Mouse (Mus musculus): ENCODE results near the gene Elp6. TPM values are rescaled to one million over a fixed set of nuclear protein-coding genes. Genes with fewer than 3 reads are reported as not detected.
A peak's percentile ranks its signal among the peaks of the same experiment; 100 is the strongest.
"Not testable (repeated sequence)": the region's sequence is repeated elsewhere in the genome, so short reads cannot be mapped to it uniquely, and the experiment has no call there.

Gene Elp6
- polyA plus RNA-seq, 1 experiment, result 9.2 TPM

GRCm38 (mm10) chr9:110330341-110330740 is 25.4 kb downstream of the Elp6 start:
- peaks cover 22% of the 10 kb centered on the region for H3K36me3 ChIP-seq (replicated peaks; ENCODE audit: low read length)
- H3K4me3 ChIP-seq (replicated peaks), result peak overlapping the region; percentile 89
- H3K9me3 ChIP-seq, result no peaks in the 10 kb centered on the region
- no peaks in the 10 kb centered on the region for H3K27me3 ChIP-seq (replicated peaks)
- H3K4me1 ChIP-seq, result peaks cover 63% of the 10 kb centered on the region
- TF ChIP-seq FLI1 (IDR thresholded peaks at IDR 0.05; ENCODE audit: low read length), result no peak
- TF ChIP-seq GATA1 (IDR thresholded peaks at IDR 0.05; ENCODE audit: borderline replicate concordance, low read length), result no peak

GRCm38 (mm10) chr9:110330913-110331312 is 25.9 kb downstream of the Elp6 start:
- peak overlapping the region; percentile 4 for H3K4me3 ChIP-seq (replicated peaks)
- peaks cover 65% of the 10 kb centered on the region for H3K4me1 ChIP-seq
- H3K36me3 ChIP-seq (replicated peaks; ENCODE audit: low read length), result peaks cover 18% of the 10 kb centered on the region
- H3K9me3 ChIP-seq; H3K27me3 ChIP-seq (replicated peaks): not testable (repeated sequence)

GRCm38 (mm10) chr9:110333135-110333895 is 28.3 kb downstream of the Elp6 start, which contains the start of gene Scap:
Gene Scap, plus strand, starts transcription at chr9:110333288.
- peak within 1 kb of the TSS; percentile 96 for H3K4me3 ChIP-seq (replicated peaks)
- H3K4me1 ChIP-seq, result peaks cover 67% of the 10 kb centered on the region
- no peaks in the 10 kb centered on the region for H3K9me3 ChIP-seq
- TF ChIP-seq FLI1 (IDR thresholded peaks at IDR 0.05; ENCODE audit: low read length) (no peak), GATA1 (IDR thresholded peaks at IDR 0.05; ENCODE audit: borderline replicate concordance, low read length) (no peak)
- H3K36me3 ChIP-seq (replicated peaks; ENCODE audit: low read length), result peaks cover 2% of the 10 kb centered on the region
- no peaks in the 10 kb centered on the region for H3K27me3 ChIP-seq (replicated peaks)

GRCm38 (mm10) chr9:110333896-110334259 is 28.9 kb downstream of the Elp6 start:
- Histone ChIP-seq H3K4me3 (replicated peaks) (peak overlapping the region; percentile 96), H3K36me3 (replicated peaks; ENCODE audit: low read length) (no peaks in the 10 kb centered on the region), H3K4me1 (peaks cover 67% of the 10 kb centered on the region), H3K27me3 (replicated peaks) (no peaks in the 10 kb centered on the region), H3K9me3 (no peaks in the 10 kb centered on the region)
- no peak for TF ChIP-seq GATA1 (IDR thresholded peaks at IDR 0.05; ENCODE audit: borderline replicate concordance, low read length)
- TF ChIP-seq FLI1 (IDR thresholded peaks at IDR 0.05; ENCODE audit: low read length), result no peak

- TF ChIP-seq GATA1 (IDR thresholded peaks at IDR 0.05; ENCODE audit: borderline replicate concordance, low read length), result no peak
- no peak for TF ChIP-seq FLI1 (IDR thresholded peaks at IDR 0.05; ENCODE audit: low read length)
- Histone ChIP-seq H3K36me3 (replicated peaks; ENCODE audit: low read length) (no peaks in the 10 kb centered on the region), H3K4me1 (peaks cover 58% of the 10 kb centered on the region), H3K4me3 (replicated peaks) (peak overlapping the region; percentile 0), H3K27me3 (replicated peaks) (no peaks in the 10 kb centered on the region), H3K9me3 (no peaks in the 10 kb centered on the region)
Measured at GRCm38 (mm10) chr9:110334849-110335248, 29.9 kb downstream of the Elp6 start.

GRCm38 (mm10) chr9:110340037-110340750 is 35.2 kb downstream of the Elp6 start:
- no peak for TF ChIP-seq FLI1 (IDR thresholded peaks at IDR 0.05; ENCODE audit: low read length)
- no peak for TF ChIP-seq GATA1 (IDR thresholded peaks at IDR 0.05; ENCODE audit: borderline replicate concordance, low read length)
- Histone ChIP-seq H3K4me1 (peaks cover 45% of the 10 kb centered on the region), H3K9me3 (no peaks in the 10 kb centered on the region), H3K27me3 (replicated peaks) (no peaks in the 10 kb centered on the region), H3K36me3 (replicated peaks; ENCODE audit: low read length) (no peaks in the 10 kb centered on the region), H3K4me3 (replicated peaks) (no peak overlapping the region)

GRCm38 (mm10) chr9:110342008-110342407 is 37.0 kb downstream of the Elp6 start:
- H3K36me3 ChIP-seq (replicated peaks; ENCODE audit: low read length), result no peaks in the 10 kb centered on the region
- TF ChIP-seq GATA1 (IDR thresholded peaks at IDR 0.05; ENCODE audit: borderline replicate concordance, low read length) (no peak), FLI1 (IDR thresholded peaks at IDR 0.05; ENCODE audit: low read length) (no peak)

GRCm38 (mm10) chr9:110343805-110344204 is 38.8 kb downstream of the Elp6 start:
- Histone ChIP-seq H3K27me3 (replicated peaks) (no peaks in the 10 kb centered on the region), H3K4me3 (replicated peaks) (no peak overlapping the region), H3K4me1 (peaks cover 37% of the 10 kb centered on the region), H3K36me3 (replicated peaks; ENCODE audit: low read length) (no peaks in the 10 kb centered on the region), H3K9me3 (no peaks in the 10 kb centered on the region)
- TF ChIP-seq GATA1 (IDR thresholded peaks at IDR 0.05; ENCODE audit: borderline replicate concordance, low read length) (no peak), FLI1 (IDR thresholded peaks at IDR 0.05; ENCODE audit: low read length) (no peak)

More at GRCm38 (mm10) chr9:110342008-110342407, 37.0 kb downstream of the Elp6 start:
- Histone ChIP-seq H3K4me1 (peaks cover 40% of the 10 kb centered on the region), H3K27me3 (replicated peaks) (no peaks in the 10 kb centered on the region), H3K4me3 (replicated peaks) (no peak overlapping the region), H3K9me3 (no peaks in the 10 kb centered on the region)

- Histone ChIP-seq H3K36me3 (replicated peaks; ENCODE audit: low read length) (no peaks in the 10 kb centered on the region), H3K4me1 (peaks cover 47% of the 10 kb centered on the region), H3K9me3 (no peaks in the 10 kb centered on the region), H3K27me3 (replicated peaks) (no peaks in the 10 kb centered on the region), H3K4me3 (replicated peaks) (no peak overlapping the region)
- no peak for TF ChIP-seq FLI1 (IDR thresholded peaks at IDR 0.05; ENCODE audit: low read length)
- no peak for TF ChIP-seq GATA1 (IDR thresholded peaks at IDR 0.05; ENCODE audit: borderline replicate concordance, low read length)
Measured at GRCm38 (mm10) chr9:110345057-110345739, 40.2 kb downstream of the Elp6 start.

- TF ChIP-seq FLI1 (IDR thresholded peaks at IDR 0.05; ENCODE audit: low read length) (no peak), GATA1 (IDR thresholded peaks at IDR 0.05; ENCODE audit: borderline replicate concordance, low read length) (no peak)
- Histone ChIP-seq H3K4me3 (replicated peaks) (no peak overlapping the region), H3K9me3 (no peaks in the 10 kb centered on the region), H3K36me3 (replicated peaks; ENCODE audit: low read length) (peaks cover 12% of the 10 kb centered on the region), H3K27me3 (replicated peaks) (no peaks in the 10 kb centered on the region), H3K4me1 (peaks cover 58% of the 10 kb centered on the region)
Measured at GRCm38 (mm10) chr9:110348899-110349298, 43.9 kb downstream of the Elp6 start.
